Comparison of ENCODE assay signal across 7 mouse cellular contexts in genomic region chr3:9345885-9346284, GRCm38 (mm10).
A peak's percentile ranks its signal among the peaks of the same experiment; 100 is the strongest.
DNase-seq lines count a peak whose midpoint lies in the region; ATAC-seq and TF ChIP-seq lines count a peak whose summit lies in the region.

No protein-coding gene starts in this region.

- H3K4me1 ChIP-seq in lung, embryonic 15.5 days = peaks cover 26% of the 10 kb centered on the region
- peaks cover 7% of the 10 kb centered on the region for H3K4me1 ChIP-seq in forebrain, postnatal 0 days (ENCODE audit: insufficient read depth)
- H3K4me1 ChIP-seq in limb, embryonic 15.5 days = peaks cover 21% of the 10 kb centered on the region
- peaks cover 7% of the 10 kb centered on the region for H3K4me1 ChIP-seq in stomach, postnatal 0 days (replicated peaks; ENCODE audit: control insufficient read depth, insufficient read depth)

- no peak for DNase-seq in lung, postnatal 36 days
- peak; percentile 26 for DNase-seq in forebrain, postnatal 0 days
- no peak for DNase-seq in stomach, postnatal 0 days (ENCODE audit: low spot score)
- no peak for DNase-seq in spleen, adult 12 weeks (ENCODE audit: low spot score)
- no peak for DNase-seq in cerebellum, postnatal 25 days

- no peaks in the 10 kb centered on the region for H3K36me3 ChIP-seq in lung, embryonic 15.5 days
- no peaks in the 10 kb centered on the region for H3K36me3 ChIP-seq in forebrain, postnatal 0 days (ENCODE audit: insufficient read depth)
- H3K36me3 ChIP-seq in limb, embryonic 15.5 days = no peaks in the 10 kb centered on the region
- no peaks in the 10 kb centered on the region for H3K36me3 ChIP-seq in stomach, postnatal 0 days (ENCODE audit: control insufficient read depth, insufficient read depth, low read length)

- no peaks in the 10 kb centered on the region for H3K27me3 ChIP-seq in lung, embryonic 15.5 days
- H3K27me3 ChIP-seq in forebrain, postnatal 0 days (ENCODE audit: insufficient read depth, low read length) = peaks cover 17% of the 10 kb centered on the region; the same call in 1 of the 2 replicates
- H3K27me3 ChIP-seq in limb, embryonic 15.5 days = peaks cover 26% of the 10 kb centered on the region; the same call in 1 of the 2 replicates
- no peaks in the 10 kb centered on the region for H3K27me3 ChIP-seq in stomach, postnatal 0 days (ENCODE audit: control insufficient read depth, insufficient read depth, low read length)

- H3K9ac ChIP-seq in lung, embryonic 15.5 days = no peak overlapping the region
- H3K9ac ChIP-seq in forebrain, postnatal 0 days = no peak overlapping the region
- no peak overlapping the region for H3K9ac ChIP-seq in limb, embryonic 15.5 days
- no peak overlapping the region for H3K9ac ChIP-seq in stomach, postnatal 0 days (ENCODE audit: low read length)

- no peak for TF ChIP-seq CTCF in forebrain, postnatal 0 days (IDR thresholded peaks at IDR 0.05; ENCODE audit: low read depth)
- no peak for TF ChIP-seq CTCF in stomach, postnatal 0 days (IDR thresholded peaks at IDR 0.05; ENCODE audit: low read depth)

- WGBS in lung, embryonic 15.5 days = 42% methylated on average over 9 of the region's 9 CpGs
- WGBS in forebrain, postnatal 0 days = 25% methylated on average over 9 of the region's 9 CpGs
- whole genome bisulfite sequencing in limb, embryonic 15.5 days = 28% methylated on average over 9 of the region's 9 CpGs
- WGBS in stomach, postnatal 0 days = 59% methylated on average over 9 of the region's 9 CpGs

- H3K4me2 ChIP-seq in lung, embryonic 15.5 days = peak overlapping the region; percentile 90
- H3K4me2 ChIP-seq in forebrain, postnatal 0 days (ENCODE audit: low read depth) = peak overlapping the region; percentile 99
- peak overlapping the region; percentile 96; the same call in 1 of the 2 replicates for H3K4me2 ChIP-seq in limb, embryonic 15.5 days
- peak overlapping the region; percentile 91; the same call in 1 of the 2 replicates for H3K4me2 ChIP-seq in stomach, postnatal 0 days (replicated peaks; ENCODE audit: low read depth)

- TF ChIP-seq EP300 in stomach, postnatal 0 days (optimal IDR thresholded peaks at IDR 0.05) = no peak

- H3K4me3 ChIP-seq in lung, embryonic 15.5 days = peak overlapping the region; percentile 47
- peak overlapping the region; percentile 47; the same call in 1 of the 2 replicates for H3K4me3 ChIP-seq in forebrain, postnatal 0 days (ENCODE audit: low read depth, low read length)
- 0 out of 2 replicates have a peak overlapping the region, but pooled peaks have one; percentile 52 for H3K4me3 ChIP-seq in limb, embryonic 15.5 days
- H3K4me3 ChIP-seq in stomach, postnatal 0 days (ENCODE audit: low read depth, low read length) = no peak overlapping the region

- no peak for ATAC-seq in lung, embryonic 15.5 days (ENCODE audit: borderline replicate concordance, extremely low read depth, low FRiP score, low TSS enrichment)
- no peak for ATAC-seq in forebrain, postnatal 0 days
- ATAC-seq in limb, embryonic 15.5 days (ENCODE audit: insufficient number of reproducible peaks, low FRiP score, low TSS enrichment, low read depth) = no peak
- no peak for ATAC-seq in stomach, postnatal 0 days (ENCODE audit: low FRiP score, low TSS enrichment)

- no peaks in the 10 kb centered on the region for H3K9me3 ChIP-seq in lung, embryonic 15.5 days
- no peaks in the 10 kb centered on the region for H3K9me3 ChIP-seq in forebrain, postnatal 0 days (ENCODE audit: low read length)
- H3K9me3 ChIP-seq in limb, embryonic 15.5 days = no peaks in the 10 kb centered on the region
- no peaks in the 10 kb centered on the region for H3K9me3 ChIP-seq in stomach, postnatal 0 days (ENCODE audit: control insufficient read depth, low read length)

- no peak overlapping the region for H3K27ac ChIP-seq in lung, embryonic 15.5 days
- no peak overlapping the region for H3K27ac ChIP-seq in forebrain, postnatal 0 days (ENCODE audit: low read depth, low read length)
- no peak overlapping the region for H3K27ac ChIP-seq in limb, embryonic 15.5 days
- H3K27ac ChIP-seq in stomach, postnatal 0 days (replicated peaks) = no peak overlapping the region
